Mouse (Mus musculus): Measurements from ENCODE around the gene Soga1.

DNA sequence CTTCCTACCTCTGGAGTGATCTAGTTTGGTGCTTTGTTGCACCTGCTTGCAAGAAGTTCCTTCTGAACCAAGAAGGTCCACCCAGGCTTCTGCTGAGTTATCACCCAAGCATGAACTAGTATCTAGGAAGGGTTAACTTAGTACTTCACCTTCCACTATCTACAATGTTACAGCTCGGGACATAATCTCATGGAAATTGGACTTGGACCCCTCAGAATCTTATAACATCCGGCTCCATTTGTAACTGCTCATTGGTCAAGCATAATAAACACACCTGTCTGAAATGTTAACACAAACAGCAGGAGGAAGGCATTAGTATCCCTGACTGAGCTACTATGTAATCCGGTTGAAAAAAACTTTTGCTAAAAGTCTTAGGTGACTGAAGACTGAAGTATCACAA lies 48.3 kb upstream of the Soga1 start:
- TF ChIP-seq POLR2A (IDR thresholded peaks at IDR 0.05; ENCODE audit: insufficient read depth, low read length), result no peak
- TF ChIP-seq EP300 (IDR thresholded peaks at IDR 0.05; ENCODE audit: insufficient read depth, low read depth, low read length), result no peak
- no peak for TF ChIP-seq CTCF (IDR thresholded peaks at IDR 0.05; ENCODE audit: low read depth, low read length)
